Mouse (Mus musculus) heart, embryonic 12.5 days (tissue): ENCODE data around the gene Cxcr4. TPM values are rescaled to one million over a fixed set of nuclear protein-coding genes. Genes with fewer than 3 reads are reported as not detected.
"Not testable (repeated sequence)": the region's sequence is repeated elsewhere in the genome, so short reads cannot be mapped to it uniquely, and the experiment has no call there.

ENCODE experiments used
- ATAC-seq: fragments of 200-750 bp; cut with Nextera tagmentation; 2 replicates; pipeline ENCODE4 v1.8.0; 2017; ENCODE audit warnings: moderate TSS enrichment, moderate library complexity; ENCODE audit not compliant: insufficient number of reproducible peaks, low FRiP score
- H3K27ac ChIP-seq: fragments of 300-500 bp; sonication (generic); 2 replicates; pipeline ENCODE4 v1.5.1; 2016; ENCODE audit warnings: mild to moderate bottlenecking, moderate library complexity; ENCODE audit not compliant: poor library complexity, severe bottlenecking
- H3K27me3 ChIP-seq: fragments of 300-500 bp; sonication (generic); replicated peaks from 2 replicates; pipeline ENCODE4 v1.6.1; 2016; ENCODE audit warnings: mild to moderate bottlenecking, moderate library complexity
- H3K36me3 ChIP-seq: fragments of 300-500 bp; sonication (generic); 2 replicates; pipeline ENCODE4 v1.6.1; 2016; ENCODE audit warnings: mild to moderate bottlenecking, moderate library complexity
- H3K4me1 ChIP-seq: fragments of 300-500 bp; sonication (generic); replicated peaks from 2 replicates; pipeline ENCODE4 v1.6.1; 2016; ENCODE audit warnings: mild to moderate bottlenecking
- H3K4me2 ChIP-seq: fragments of 300-500 bp; sonication (generic); 2 replicates; pipeline ENCODE4 v1.6.1; 2016; ENCODE audit warnings: mild to moderate bottlenecking, moderate library complexity
- H3K4me3 ChIP-seq: fragments of 300-500 bp; sonication (generic); 2 replicates; pipeline ENCODE4 v1.5.1; 2016; ENCODE audit warnings: mild to moderate bottlenecking
- H3K9ac ChIP-seq: fragments of 300-500 bp; sonication (generic); 2 replicates; pipeline ENCODE4 v1.6.1; 2016; ENCODE audit warnings: mild to moderate bottlenecking, moderate library complexity
- H3K9me3 ChIP-seq: fragments of 300-500 bp; sonication (generic); replicated peaks from 2 replicates; pipeline ENCODE4 v1.6.1; 2016; ENCODE audit warnings: mild to moderate bottlenecking, moderate library complexity
- WGBS: fragments of 180-500 bp; shearing (Covaris S2); methylation state at CpG from one replicate; pipeline ENCODE4 v1.1.7; 2016; 5-methylcytosine and 5-hydroxymethylcytosine counted together
- polyA plus RNA-seq: library from polyadenylated mRNA; unstranded; fragments of >200 nt; fragmentation: Nextera tagmentation; extraction: Ambion mirVana; gene quantifications from 2 replicates; pipeline ENCODE4 v1.2.1, GENCODE M21; 2016

Gene Cxcr4
- polyA plus RNA-seq, 1 experiment from 2014 or later: 0.95 TPM

- no peak for ATAC-seq
- H3K9me3 ChIP-seq: no peaks in the 10 kb centered on the region
- WGBS: 77% methylated on average over 8 of the region's 8 CpGs
These were observed 4.9 kb downstream of the Cxcr4 start for GRCm38 (mm10) chr1:128586928-128587780.

DNA sequence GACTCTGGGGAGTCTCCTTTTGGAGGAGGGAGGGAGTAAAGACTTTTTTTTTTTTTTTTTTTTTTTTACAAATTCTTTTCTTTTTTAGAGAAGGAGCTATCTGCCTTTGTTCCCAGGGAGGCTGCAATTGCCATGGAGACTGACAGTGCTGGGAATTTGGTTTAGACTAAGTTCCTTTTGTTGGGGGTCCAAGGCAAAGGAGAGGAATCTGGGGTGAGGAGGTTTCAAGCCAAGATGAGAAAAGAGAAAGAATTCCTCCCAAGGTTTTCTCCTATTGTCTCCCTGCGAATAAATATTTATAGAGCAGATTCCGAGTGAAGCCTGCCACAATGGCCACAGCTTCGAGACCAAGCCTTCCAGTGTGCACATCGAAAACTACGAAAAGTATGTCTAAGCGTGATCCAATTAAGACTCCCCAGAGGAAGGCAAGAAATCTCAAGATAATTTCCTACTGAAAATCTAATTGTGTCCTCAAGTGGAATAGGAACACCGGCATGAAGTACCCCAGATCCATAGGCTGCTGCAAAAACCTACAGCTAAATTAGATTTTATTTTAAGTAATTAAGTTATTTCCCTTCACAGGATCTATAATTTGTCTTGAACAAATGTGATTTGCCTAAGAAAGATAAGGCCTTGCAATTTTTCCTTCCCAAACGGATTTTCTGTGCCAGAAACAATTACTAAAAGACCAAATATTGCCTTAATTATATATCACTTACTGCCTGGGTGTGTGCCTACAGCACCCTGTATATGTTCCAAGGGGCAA, 5.7 kb downstream of the Cxcr4 start:
- WGBS: 65% methylated on average over 8 of the region's 8 CpGs
- H3K4me3 ChIP-seq: no peak overlapping the region
- 0 out of 2 replicates have a peak, but pooled peaks cover under 1% of the 10 kb centered on the region for H3K9me3 ChIP-seq
- H3K36me3 ChIP-seq: no peaks in the 10 kb centered on the region
- no peak for ATAC-seq
- no peak overlapping the region for H3K4me2 ChIP-seq
- H3K4me1 ChIP-seq: 0 out of 2 replicates have a peak, but pooled peaks cover 3% of the 10 kb centered on the region
- no peak overlapping the region for H3K9ac ChIP-seq
- peaks cover 11% of the 10 kb centered on the region for H3K27me3 ChIP-seq
- H3K27ac ChIP-seq: no peak overlapping the region

More at GRCm38 (mm10) chr1:128586928-128587780, 4.9 kb downstream of the Cxcr4 start:
- H3K4me1 ChIP-seq: 0 out of 2 replicates have a peak, but pooled peaks cover 3% of the 10 kb centered on the region
- no peaks in the 10 kb centered on the region for H3K36me3 ChIP-seq
- no peak overlapping the region for H3K4me3 ChIP-seq
- H3K27ac ChIP-seq: no peak overlapping the region
- H3K4me2 ChIP-seq: no peak overlapping the region
- no peak overlapping the region for H3K9ac ChIP-seq
- H3K27me3 ChIP-seq: peaks cover 11% of the 10 kb centered on the region

GRCm38 (mm10) chr1:128585396-128586161, 6.5 kb downstream of the Cxcr4 start:
- no peaks in the 10 kb centered on the region for H3K36me3 ChIP-seq
- ATAC-seq: no peak
- H3K4me2 ChIP-seq: no peak overlapping the region
- H3K27ac ChIP-seq: no peak overlapping the region
- H3K9ac ChIP-seq: no peak overlapping the region
- H3K4me3 ChIP-seq: no peak overlapping the region
- H3K9me3 ChIP-seq: 0 out of 2 replicates have a peak, but pooled peaks cover 4% of the 10 kb centered on the region
- peaks cover 11% of the 10 kb centered on the region for H3K27me3 ChIP-seq
- WGBS: 60% methylated on average over 3 of the region's 3 CpGs
- H3K4me1 ChIP-seq: 0 out of 2 replicates have a peak, but pooled peaks cover 2% of the 10 kb centered on the region

DNA sequence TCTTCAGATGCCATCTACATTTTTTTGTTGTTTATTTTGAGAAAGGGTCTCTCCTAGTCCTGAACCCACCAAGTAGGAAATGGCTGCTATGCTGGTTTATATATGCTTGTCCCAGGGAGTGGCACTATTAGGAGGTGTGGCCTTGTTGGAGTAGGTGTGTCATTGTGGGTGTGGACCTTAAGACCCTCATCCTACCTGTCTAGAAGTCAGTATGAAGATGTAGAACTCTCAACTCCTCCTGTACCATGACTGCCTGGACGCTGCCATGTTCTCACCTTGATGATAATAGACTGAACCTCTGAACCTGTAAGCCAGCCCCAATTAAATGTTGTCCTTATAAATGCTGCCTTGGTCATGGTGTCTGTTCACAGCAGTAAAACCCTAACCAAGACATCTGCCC, 7.4 kb downstream of the Cxcr4 start:
- not testable (repeated sequence) for H3K9ac ChIP-seq, H3K36me3 ChIP-seq, H3K4me3 ChIP-seq, H3K9me3 ChIP-seq, H3K27ac ChIP-seq, ATAC-seq, H3K4me2 ChIP-seq, H3K4me1 ChIP-seq, H3K27me3 ChIP-seq
- WGBS: 95% methylated on average over 1 of the region's 1 CpGs

DNA sequence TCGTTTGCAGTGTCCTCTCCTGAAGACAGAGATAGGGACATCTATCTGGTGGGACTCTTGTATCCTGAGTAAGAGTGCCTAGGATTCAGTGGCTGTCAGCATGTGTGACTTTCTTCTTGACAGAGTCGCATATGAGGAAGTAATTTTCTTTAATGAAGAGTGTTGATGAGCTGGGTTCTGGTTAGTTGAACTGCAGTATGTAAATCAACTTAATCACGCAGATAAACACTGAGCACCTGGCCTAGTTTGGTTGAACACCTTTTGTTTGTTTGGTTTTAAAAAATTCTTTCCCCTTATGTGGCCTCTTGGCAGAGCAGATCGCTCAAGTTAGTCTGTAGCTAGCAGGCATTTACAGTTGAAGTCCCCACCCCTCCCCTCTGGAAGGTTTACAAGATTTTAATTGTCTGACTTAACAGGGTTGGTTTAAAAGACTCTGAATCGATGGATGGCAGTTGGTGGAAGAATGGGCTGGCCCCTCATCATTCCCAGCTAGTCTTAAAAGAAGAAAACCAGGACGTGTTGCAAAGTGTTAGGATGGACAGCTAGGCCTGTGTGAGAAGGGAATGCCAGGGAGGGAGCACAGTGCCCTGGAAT, 8.7 kb downstream of the Cxcr4 start:
- Histone ChIP-seq H3K9ac (no peak overlapping the region), H3K4me1 (0 out of 2 replicates have a peak, but pooled peaks cover 3% of the 10 kb centered on the region), H3K4me2 (no peak overlapping the region), H3K27me3 (no peaks in the 10 kb centered on the region), H3K9me3 (0 out of 2 replicates have a peak, but pooled peaks cover 4% of the 10 kb centered on the region), H3K4me3 (no peak overlapping the region), H3K36me3 (no peaks in the 10 kb centered on the region), H3K27ac (no peak overlapping the region)
- ATAC-seq: no peak
- 52% methylated on average over 6 of the region's 6 CpGs for WGBS

DNA sequence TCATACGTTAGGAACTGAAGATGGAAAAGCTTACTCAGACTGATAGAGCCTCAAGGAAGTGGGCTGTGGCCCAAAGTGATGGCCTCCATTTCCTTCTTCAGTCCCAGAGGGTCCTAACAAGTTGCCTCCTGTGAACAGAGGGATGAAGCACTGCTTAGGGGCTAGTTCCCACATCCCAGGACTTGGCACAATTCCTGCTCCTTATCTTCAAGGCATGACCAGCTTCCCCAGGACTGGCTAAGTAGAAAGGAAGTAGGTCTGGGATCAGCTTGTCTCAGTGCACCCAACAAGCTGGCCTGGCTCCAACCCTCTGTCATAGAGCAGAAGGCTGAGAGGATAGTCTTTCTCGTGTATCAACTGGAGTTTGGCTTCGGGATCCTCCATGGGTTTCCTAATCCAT, 11.8 kb downstream of the Cxcr4 start:
- Histone ChIP-seq H3K27ac (peak overlapping the region; percentile 13; the same call in 1 of the 2 replicates), H3K4me1 (0 out of 2 replicates have a peak, but pooled peaks cover 3% of the 10 kb centered on the region), H3K4me3 (no peak overlapping the region), H3K4me2 (no peak overlapping the region), H3K36me3 (no peaks in the 10 kb centered on the region), H3K9ac (no peak overlapping the region), H3K9me3 (0 out of 2 replicates have a peak, but pooled peaks cover 4% of the 10 kb centered on the region), H3K27me3 (no peaks in the 10 kb centered on the region)
- peak; percentile 81 for ATAC-seq
- WGBS: 43% methylated on average over 3 of the region's 3 CpGs

- H3K4me1 ChIP-seq: 0 out of 2 replicates have a peak, but pooled peaks cover 3% of the 10 kb centered on the region
- no peak overlapping the region for H3K27ac ChIP-seq
- no peaks in the 10 kb centered on the region for H3K36me3 ChIP-seq
- no peaks in the 10 kb centered on the region for H3K27me3 ChIP-seq
- H3K4me3 ChIP-seq: no peak overlapping the region
- no peak for ATAC-seq
- H3K4me2 ChIP-seq: no peak overlapping the region
- 57% methylated on average over 2 of the region's 2 CpGs for WGBS
- no peak overlapping the region for H3K9ac ChIP-seq
- 0 out of 2 replicates have a peak, but pooled peaks cover 4% of the 10 kb centered on the region for H3K9me3 ChIP-seq
These were observed 13.6 kb downstream of the Cxcr4 start for GRCm38 (mm10) chr1:128578454-128578853.

- WGBS: 56% methylated on average over 4 of the region's 4 CpGs
- H3K4me3 ChIP-seq: no peak overlapping the region
- H3K36me3 ChIP-seq: no peaks in the 10 kb centered on the region
- no peaks in the 10 kb centered on the region for H3K9me3 ChIP-seq
- H3K4me1 ChIP-seq: 0 out of 2 replicates have a peak, but pooled peaks cover under 1% of the 10 kb centered on the region
- ATAC-seq: no peak
- H3K9ac ChIP-seq: no peak overlapping the region
- no peak overlapping the region for H3K27ac ChIP-seq
- H3K4me2 ChIP-seq: no peak overlapping the region
- H3K27me3 ChIP-seq: 0 out of 2 replicates have a peak, but pooled peaks cover 3% of the 10 kb centered on the region
These were observed 17.0 kb downstream of the Cxcr4 start for GRCm38 (mm10) chr1:128575096-128575495.

DNA sequence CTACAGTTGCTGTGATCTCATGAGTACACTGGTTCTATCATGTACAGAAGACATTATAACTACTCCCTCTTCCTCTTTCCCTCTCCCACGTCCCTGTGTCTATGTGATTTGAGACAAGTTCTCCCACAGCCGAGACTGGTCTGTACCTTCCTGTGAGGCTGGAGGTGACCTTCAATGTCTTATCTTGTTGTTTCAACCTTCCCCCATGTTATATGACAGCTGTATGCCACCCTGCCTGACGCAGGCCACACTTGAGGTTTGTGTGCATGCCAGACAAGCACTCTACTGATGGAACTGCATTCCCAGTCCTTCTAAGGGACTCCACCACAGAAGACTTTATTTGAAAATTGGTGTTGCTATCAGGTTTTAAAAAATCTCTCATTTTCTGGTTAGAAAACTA, 21.1 kb downstream of the Cxcr4 start:
- Histone ChIP-seq H3K27me3 (0 out of 2 replicates have a peak, but pooled peaks cover 3% of the 10 kb centered on the region), H3K4me1 (peaks cover 4% of the 10 kb centered on the region; the same call in 1 of the 2 replicates), H3K27ac (no peak overlapping the region), H3K4me3 (no peak overlapping the region), H3K4me2 (no peak overlapping the region), H3K36me3 (no peaks in the 10 kb centered on the region), H3K9ac (no peak overlapping the region), H3K9me3 (no peaks in the 10 kb centered on the region)
- 20% methylated on average over 3 of the region's 3 CpGs for WGBS
- ATAC-seq: 0 out of 2 replicates have a peak, but pooled peaks have one; percentile 25

DNA sequence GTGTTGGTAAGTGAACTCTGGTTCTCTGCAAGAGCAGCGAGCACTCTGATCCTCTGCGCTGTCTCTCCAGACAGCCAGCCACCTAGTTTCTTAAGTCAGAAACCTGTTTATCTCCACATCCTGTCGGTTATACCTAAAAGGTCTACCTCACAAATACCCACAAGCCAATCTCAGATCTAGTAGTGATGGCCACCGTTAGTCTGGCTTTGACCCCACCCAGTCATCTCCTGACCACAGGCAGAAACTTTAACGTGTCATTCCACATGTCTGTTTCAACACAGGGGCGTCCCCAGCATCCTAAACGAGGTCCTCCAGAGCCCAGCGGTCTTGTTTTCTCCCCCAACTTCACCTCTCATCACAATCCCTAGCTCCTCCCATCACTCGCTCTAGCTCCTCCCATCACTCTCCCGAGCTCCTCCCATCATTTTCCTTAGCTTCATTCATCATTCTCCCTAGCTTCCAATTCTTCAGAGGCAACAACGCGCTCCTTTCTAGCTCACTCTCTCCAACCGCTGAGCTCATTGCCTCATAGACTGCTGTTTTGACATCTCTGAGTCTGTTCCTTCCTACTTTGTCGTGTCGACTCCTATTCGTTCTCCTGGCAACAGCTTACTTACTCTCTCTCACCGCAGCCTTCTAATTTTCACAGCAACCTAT, 22.0 kb downstream of the Cxcr4 start:
- Histone ChIP-seq H3K4me3 (no peak overlapping the region), H3K27me3 (0 out of 2 replicates have a peak, but pooled peaks cover 3% of the 10 kb centered on the region), H3K9ac (no peak overlapping the region), H3K4me2 (no peak overlapping the region), H3K9me3 (no peaks in the 10 kb centered on the region), H3K4me1 (peaks cover 6% of the 10 kb centered on the region; the same call in 1 of the 2 replicates), H3K36me3 (no peaks in the 10 kb centered on the region), H3K27ac (no peak overlapping the region)
- ATAC-seq: no peak
- 74% methylated on average over 17 of the region's 17 CpGs for WGBS
